Mouse (Mus musculus) forebrain, embryonic 10.5 days (tissue): ENCODE data around the gene Fbn1. TPM values are rescaled to one million over a fixed set of nuclear protein-coding genes. Genes with fewer than 3 reads are reported as not detected.

Experiments
- DNase-seq: peaks from one replicate; pipeline ENCODE4 v3.0.0-alpha.2; 2017; ENCODE audit warnings: low spot score; ENCODE audit errors: extremely low spot score
- H3K27ac ChIP-seq: fragments of 300-500 bp; sonication (generic); 2 replicates; pipeline ENCODE4 v1.5.1; 2016; ENCODE audit warnings: mild to moderate bottlenecking
- H3K27me3 ChIP-seq: fragments of 300-500 bp; sonication (generic); 2 replicates; pipeline ENCODE4 v1.6.1; 2016; ENCODE audit warnings: mild to moderate bottlenecking; ENCODE audit not compliant: poor library complexity, severe bottlenecking
- H3K36me3 ChIP-seq: fragments of 300-500 bp; sonication (generic); replicated peaks from 2 replicates; pipeline ENCODE4 v1.6.1; 2016; ENCODE audit warnings: mild to moderate bottlenecking, moderate library complexity
- H3K4me1 ChIP-seq: fragments of 300-500 bp; sonication (generic); 2 replicates; pipeline ENCODE4 v1.6.1; 2016
- H3K4me3 ChIP-seq: fragments of 300-500 bp; sonication (generic); 2 replicates; pipeline ENCODE4 v1.5.1; 2016; ENCODE audit warnings: mild to moderate bottlenecking, moderate library complexity
- H3K9me3 ChIP-seq: fragments of 300-500 bp; sonication (generic); 2 replicates; pipeline ENCODE4 v1.6.1; 2016; ENCODE audit warnings: mild to moderate bottlenecking, moderate library complexity
- WGBS: fragments of 180-500 bp; shearing (Covaris S2); methylation state at CpG from one replicate; pipeline ENCODE4 v1.1.7; 2016; 5-methylcytosine and 5-hydroxymethylcytosine counted together
- polyA plus RNA-seq: library from polyadenylated mRNA; unstranded; fragments of >200 nt; fragmentation: Nextera tagmentation; extraction: Ambion mirVana; gene quantifications from 2 replicates; pipeline ENCODE4 v1.2.1, GENCODE M21; 2016

Gene Fbn1
- polyA plus RNA-seq, 1 experiment from 2014 or later: 5.2 TPM

DNA sequence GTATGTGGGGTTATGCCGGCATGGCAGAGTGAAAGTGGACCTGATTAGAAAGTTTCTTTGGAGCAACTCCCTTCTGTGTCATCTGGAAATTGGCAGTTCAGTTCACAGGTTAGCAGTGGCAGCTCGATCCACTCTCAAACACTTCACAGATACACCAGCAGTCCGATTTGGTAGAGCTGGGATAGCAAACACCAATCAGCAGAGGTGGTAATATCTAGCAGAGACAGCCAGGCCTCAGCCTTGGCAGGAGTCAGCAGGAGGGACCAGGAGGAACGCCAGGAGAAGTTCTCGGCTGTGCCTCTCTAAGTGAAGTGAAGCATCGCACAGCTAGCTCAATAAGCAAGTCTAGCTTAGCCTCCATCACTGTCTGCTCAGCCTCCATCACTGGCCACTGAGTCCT, 74.3 kb downstream of the Fbn1 start:
- H3K4me3 ChIP-seq: no peak overlapping the region
- no peaks in the 10 kb centered on the region for H3K9me3 ChIP-seq
- peaks cover 15% of the 10 kb centered on the region for H3K4me1 ChIP-seq
- no peak overlapping the region for H3K27ac ChIP-seq
- H3K36me3 ChIP-seq: no peaks in the 10 kb centered on the region
- H3K27me3 ChIP-seq: no peaks in the 10 kb centered on the region
- no peak for DNase-seq
- WGBS: 95% methylated on average over 6 of the region's 6 CpGs

DNA sequence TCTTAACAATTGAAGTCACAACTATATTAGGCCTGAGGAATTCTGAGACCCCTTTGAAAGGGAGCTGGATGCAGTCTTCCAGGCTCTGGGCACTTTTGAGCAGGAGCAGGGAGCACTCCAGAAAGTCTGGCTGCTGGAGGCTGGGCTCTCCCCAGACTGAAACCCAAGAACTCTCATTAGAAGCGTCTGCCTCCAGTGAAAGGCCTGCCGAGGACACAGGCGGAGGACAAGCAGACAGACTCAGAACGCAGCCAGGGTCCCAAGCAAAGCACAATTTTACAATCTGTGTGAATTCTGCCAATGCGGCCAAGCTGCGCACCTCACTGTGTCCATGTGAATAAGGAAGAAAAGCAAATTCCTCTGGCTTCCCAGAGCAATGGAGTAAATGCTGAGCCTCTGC, 76.3 kb downstream of the Fbn1 start:
- Histone ChIP-seq H3K4me3 (no peak overlapping the region), H3K27ac (peak overlapping the region; percentile 4; the same call in 1 of the 2 replicates), H3K9me3 (no peaks in the 10 kb centered on the region), H3K36me3 (no peaks in the 10 kb centered on the region), H3K27me3 (no peaks in the 10 kb centered on the region), H3K4me1 (peaks cover 30% of the 10 kb centered on the region)
- no peak for DNase-seq
- 65% methylated on average over 6 of the region's 6 CpGs for WGBS

DNA sequence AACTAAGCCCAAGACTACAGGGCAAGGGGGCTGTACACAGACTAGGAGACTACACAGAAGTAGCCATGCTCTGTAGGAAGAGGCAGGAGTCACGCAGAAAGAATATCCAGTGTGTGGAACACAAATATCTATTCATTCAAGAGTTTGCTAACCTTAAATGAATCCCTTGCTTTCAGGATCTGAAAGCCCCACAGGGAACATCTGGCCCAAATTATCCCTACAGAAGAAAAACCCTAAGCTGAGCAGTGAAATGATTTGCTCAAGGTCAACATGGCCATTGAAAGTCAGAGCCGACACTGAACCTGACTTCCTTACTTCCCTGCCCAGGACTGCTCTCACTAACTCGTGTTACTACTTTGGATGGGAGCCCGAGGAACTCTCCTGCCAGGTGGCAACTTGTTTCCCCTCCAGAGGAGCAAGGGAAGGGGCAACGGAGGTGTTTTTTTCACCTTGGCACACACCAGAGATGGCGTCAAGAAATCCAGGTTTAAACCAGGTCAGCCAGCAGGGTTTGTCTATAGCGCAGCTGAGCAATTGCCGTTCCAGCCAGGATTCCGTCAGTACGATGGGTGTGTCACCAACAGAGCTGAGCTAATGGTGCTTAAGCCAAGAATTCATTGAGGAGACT, 78.9 kb downstream of the Fbn1 start:
- 79% methylated on average over 10 of the region's 10 CpGs for WGBS
- Histone ChIP-seq H3K36me3 (no peaks in the 10 kb centered on the region), H3K4me1 (peaks cover 25% of the 10 kb centered on the region), H3K27ac (no peak overlapping the region), H3K27me3 (no peaks in the 10 kb centered on the region), H3K4me3 (no peak overlapping the region), H3K9me3 (no peaks in the 10 kb centered on the region)
- no peak for DNase-seq

DNA sequence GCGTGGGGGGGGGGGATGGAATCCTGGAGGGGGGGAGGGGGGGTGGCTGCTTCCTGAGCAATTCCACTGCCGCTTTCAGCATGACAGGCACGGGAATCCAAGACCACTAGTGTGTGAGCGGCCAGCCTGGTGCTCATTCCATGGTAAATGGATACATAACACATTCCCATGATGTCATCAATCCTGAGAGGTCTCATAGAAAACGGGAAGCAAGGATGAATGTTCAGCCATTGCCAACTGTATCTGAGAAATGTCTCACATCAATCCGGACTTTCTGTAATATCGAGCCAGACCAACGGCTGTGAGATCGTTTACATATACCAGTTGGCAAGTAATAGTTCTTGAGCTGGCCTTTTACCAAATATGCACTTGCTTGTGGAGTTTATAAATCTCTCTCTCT, 87.2 kb downstream of the Fbn1 start:
- Histone ChIP-seq H3K36me3 (no peaks in the 10 kb centered on the region), H3K27ac (no peak overlapping the region), H3K9me3 (no peaks in the 10 kb centered on the region), H3K27me3 (no peaks in the 10 kb centered on the region), H3K4me1 (no peaks in the 10 kb centered on the region), H3K4me3 (no peak overlapping the region)
- 88% methylated on average over 9 of the region's 9 CpGs for WGBS
- DNase-seq: no peak

DNA sequence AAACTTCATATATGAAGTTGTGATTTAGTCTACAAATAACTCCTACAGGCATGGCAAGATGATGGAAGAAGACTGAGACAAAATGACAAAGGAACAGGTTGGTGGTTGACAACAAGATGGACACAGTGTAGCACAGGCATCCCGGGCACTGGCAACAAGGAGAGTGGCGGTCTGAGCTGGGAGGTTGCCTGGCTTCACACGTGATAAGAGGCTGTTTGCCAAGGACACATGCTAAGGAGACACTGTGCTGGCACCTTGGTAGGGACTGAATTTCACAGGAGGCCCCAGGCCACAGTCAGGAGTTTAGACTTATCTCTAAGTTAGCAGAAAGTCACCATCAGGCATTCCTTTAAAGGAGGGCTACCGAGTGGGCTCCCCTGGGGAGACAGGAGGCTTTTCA, 88.1 kb downstream of the Fbn1 start:
- DNase-seq: no peak
- H3K9me3 ChIP-seq: no peaks in the 10 kb centered on the region
- no peak overlapping the region for H3K4me3 ChIP-seq
- H3K27me3 ChIP-seq: no peaks in the 10 kb centered on the region
- H3K36me3 ChIP-seq: no peaks in the 10 kb centered on the region
- H3K4me1 ChIP-seq: no peaks in the 10 kb centered on the region
- H3K27ac ChIP-seq: no peak overlapping the region
- 86% methylated on average over 4 of the region's 4 CpGs for WGBS

DNA sequence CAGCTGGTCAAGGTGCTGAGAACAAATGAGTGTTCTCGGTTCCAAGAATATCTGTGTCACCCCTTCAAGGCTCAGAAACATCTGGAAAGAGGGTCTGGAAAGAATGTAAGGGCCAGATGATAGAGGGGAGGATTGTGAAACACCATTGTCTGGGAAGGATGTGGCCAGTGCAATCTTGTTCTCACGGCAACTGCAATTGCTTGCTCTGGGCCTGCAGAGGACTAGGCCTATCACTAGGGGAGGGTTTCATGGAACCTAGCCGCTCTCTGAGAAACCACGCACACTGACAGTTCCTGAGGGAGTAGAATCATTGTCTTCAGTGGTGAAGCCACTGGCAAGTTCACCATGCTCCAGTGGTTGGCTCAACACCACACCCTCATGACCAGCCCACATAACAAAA, 89.2 kb downstream of the Fbn1 start:
- no peaks in the 10 kb centered on the region for H3K27me3 ChIP-seq
- WGBS: 87% methylated on average over 4 of the region's 4 CpGs
- H3K4me1 ChIP-seq: no peaks in the 10 kb centered on the region
- DNase-seq: no peak
- H3K4me3 ChIP-seq: no peak overlapping the region
- H3K9me3 ChIP-seq: no peaks in the 10 kb centered on the region
- H3K36me3 ChIP-seq: no peaks in the 10 kb centered on the region
- no peak overlapping the region for H3K27ac ChIP-seq

DNA sequence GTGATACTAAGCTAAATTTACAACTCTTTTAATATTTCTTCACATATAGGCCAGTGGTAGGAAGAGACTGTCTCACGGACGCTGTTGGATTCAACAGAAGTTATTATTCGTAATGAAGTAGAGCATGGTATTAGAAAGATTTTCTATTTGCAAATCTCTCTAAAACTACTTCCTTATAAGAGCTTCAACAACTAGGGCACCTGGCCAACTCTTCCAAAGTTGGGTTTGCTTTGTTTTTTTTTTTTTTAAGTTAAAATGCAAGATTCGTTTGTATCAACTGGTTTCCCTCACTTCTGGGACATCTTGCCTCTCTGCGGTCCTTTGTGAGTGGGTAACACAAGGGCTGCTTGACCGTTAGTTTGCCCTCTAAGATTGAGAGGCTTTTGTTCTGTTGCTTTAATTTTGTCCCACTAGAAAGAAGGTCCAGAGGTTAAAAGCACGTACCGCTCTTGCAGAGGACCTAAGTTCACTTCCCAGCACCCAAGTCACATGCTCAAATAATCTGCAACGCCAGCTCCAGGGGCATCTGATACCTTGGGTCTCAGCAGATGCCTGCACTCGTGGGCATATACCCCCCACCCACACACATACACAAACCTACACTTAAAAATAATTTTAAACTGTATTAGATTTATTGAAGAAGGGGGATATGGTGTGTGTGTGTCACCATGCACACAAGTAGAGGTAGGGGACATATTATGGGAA, 91.1 kb downstream of the Fbn1 start:
- WGBS: 81% methylated on average over 10 of the region's 10 CpGs
- H3K9me3 ChIP-seq: no peaks in the 10 kb centered on the region

DNA sequence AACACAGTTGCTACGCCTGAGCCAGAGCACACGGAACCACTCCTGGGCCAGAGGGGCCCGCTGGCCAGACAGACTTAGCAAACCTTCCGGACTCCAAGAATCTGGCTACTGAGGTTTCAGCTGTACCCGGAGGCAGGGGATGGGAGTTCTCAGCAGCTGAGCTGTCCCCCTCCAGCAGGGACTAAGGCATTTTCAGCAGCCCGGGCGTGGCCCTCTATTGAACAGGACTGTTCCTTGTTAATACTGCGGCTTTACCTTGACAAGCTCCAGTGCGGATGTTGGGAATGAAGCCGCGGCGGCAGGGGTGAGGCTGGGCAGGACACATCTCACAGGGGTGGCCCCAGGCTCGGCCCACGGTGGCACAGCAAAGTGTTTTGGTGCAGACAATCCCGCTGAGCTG, 95.4 kb downstream of the Fbn1 start:
- H3K9me3 ChIP-seq: no peaks in the 10 kb centered on the region
- no peaks in the 10 kb centered on the region for H3K27me3 ChIP-seq
- no peak overlapping the region for H3K27ac ChIP-seq
- DNase-seq: no peak
- peaks cover 12% of the 10 kb centered on the region for H3K36me3 ChIP-seq
- H3K4me1 ChIP-seq: no peaks in the 10 kb centered on the region
- 91% methylated on average over 15 of the region's 15 CpGs for whole genome bisulfite sequencing
- no peak overlapping the region for H3K4me3 ChIP-seq

More for the DNA sequence above, 91.1 kb downstream of the Fbn1 start:
- H3K36me3 ChIP-seq: peaks cover 9% of the 10 kb centered on the region
- DNase-seq: no peak
- H3K4me1 ChIP-seq: no peaks in the 10 kb centered on the region
- no peak overlapping the region for H3K4me3 ChIP-seq
- H3K27me3 ChIP-seq: no peaks in the 10 kb centered on the region
- no peak overlapping the region for H3K27ac ChIP-seq

DNA sequence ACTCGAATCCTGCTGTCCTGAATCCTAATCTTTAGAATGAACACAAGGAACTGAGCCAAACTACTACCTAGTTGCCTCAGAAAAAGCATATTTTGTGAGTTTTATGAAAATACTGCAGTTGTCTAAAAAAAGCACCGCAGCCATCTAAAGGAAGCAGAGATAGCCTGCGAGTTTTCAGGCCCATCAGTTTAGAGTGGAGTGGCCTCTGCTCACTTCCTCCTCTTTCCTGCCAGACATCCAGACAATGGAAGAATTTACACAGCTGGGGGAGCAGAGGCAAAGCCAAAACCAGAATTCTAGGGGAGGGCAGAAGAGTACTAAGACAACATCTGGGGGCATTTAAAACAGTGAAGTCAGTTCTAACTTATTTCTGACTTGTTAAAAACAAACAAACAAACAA, 96.0 kb downstream of the Fbn1 start:
- H3K36me3 ChIP-seq: peaks cover 12% of the 10 kb centered on the region
- no peaks in the 10 kb centered on the region for H3K4me1 ChIP-seq
- no peaks in the 10 kb centered on the region for H3K27me3 ChIP-seq
- 88% methylated on average over 3 of the region's 3 CpGs for WGBS
- H3K27ac ChIP-seq: no peak overlapping the region
- no peaks in the 10 kb centered on the region for H3K9me3 ChIP-seq
- H3K4me3 ChIP-seq: no peak overlapping the region
- DNase-seq: no peak

DNA sequence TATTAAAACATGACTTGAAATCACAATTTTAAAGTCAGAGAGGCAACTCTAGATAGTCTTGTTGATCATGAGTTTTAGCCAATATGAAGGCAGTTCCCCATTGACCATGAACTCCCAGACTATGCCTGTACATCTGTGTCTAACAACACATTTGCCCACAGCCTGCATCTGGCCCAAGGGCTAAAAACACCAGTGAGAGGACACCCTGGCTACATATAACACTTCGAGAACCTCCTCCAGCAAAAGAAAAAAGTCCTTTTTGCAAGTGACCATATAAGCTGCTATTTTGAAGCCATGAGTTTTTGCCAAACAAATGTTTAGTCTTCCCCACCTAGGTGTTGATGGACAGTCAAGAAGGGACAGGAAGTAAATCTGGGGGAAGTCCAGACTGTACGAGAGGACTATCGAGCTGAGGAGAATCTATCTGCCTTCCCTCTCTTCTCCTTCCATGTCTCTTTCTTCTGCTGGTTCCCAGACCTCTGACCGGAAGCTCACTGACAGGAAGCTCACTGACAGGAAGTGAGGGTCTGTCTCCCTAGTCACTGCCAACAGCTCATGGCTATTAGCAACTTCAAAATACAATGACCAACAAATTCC, 103.2 kb downstream of the Fbn1 start:
- no peak overlapping the region for H3K4me3 ChIP-seq
- no peaks in the 10 kb centered on the region for H3K9me3 ChIP-seq
- H3K4me1 ChIP-seq: no peaks in the 10 kb centered on the region
- H3K27ac ChIP-seq: no peak overlapping the region
- no peaks in the 10 kb centered on the region for H3K27me3 ChIP-seq
- no peak for DNase-seq
- 94% methylated on average over 4 of the region's 4 CpGs for WGBS
- H3K36me3 ChIP-seq: no peaks in the 10 kb centered on the region

DNA sequence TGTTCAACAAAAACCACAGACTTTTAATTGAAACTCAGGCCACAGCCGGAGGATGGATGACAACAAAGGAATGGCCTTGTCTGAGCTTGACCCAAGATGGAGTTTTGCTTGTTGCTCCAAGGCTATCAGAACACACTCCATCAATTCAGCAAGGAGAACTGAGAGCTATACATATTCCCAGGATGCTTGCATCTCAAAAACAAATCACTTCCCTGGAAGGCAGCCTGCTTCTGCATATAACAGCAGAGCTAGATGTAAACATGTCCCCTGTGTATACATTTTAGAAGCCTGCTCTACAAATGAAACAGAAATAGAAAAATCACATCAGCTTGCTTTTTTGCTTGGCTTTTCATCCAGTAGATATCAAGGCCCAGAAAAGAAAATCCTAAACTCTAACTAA, 105.5 kb downstream of the Fbn1 start:
- H3K27ac ChIP-seq: no peak overlapping the region
- H3K4me1 ChIP-seq: no peaks in the 10 kb centered on the region
- H3K36me3 ChIP-seq: no peaks in the 10 kb centered on the region
- no peaks in the 10 kb centered on the region for H3K9me3 ChIP-seq
- no peak overlapping the region for H3K4me3 ChIP-seq
- H3K27me3 ChIP-seq: no peaks in the 10 kb centered on the region
- DNase-seq: no peak
- 93% methylated on average over 1 of the region's 1 CpGs for WGBS

DNA sequence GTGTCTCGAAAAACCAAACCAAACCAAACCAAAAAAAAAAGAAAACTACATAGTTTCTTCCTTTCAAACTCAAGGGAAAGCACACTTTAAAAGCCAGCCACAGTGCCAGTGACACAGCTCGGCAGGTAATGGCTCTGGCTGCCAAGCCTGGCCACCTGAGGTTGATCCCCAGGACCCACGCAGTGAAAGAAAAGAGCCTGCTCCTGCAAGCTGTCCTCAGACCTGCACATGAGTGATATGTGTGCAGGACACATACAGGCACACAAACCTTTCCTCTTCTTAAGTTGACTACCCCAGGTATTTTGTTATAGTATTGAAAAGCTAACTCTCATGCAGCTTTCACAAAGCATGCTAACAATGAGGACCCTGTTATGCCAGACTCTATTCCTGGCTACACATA, 107.7 kb downstream of the Fbn1 start:
- 92% methylated on average over 3 of the region's 3 CpGs for WGBS
- H3K9me3 ChIP-seq: no peaks in the 10 kb centered on the region
- no peaks in the 10 kb centered on the region for H3K4me1 ChIP-seq
- H3K36me3 ChIP-seq: peaks cover 6% of the 10 kb centered on the region
- no peak for DNase-seq
- H3K27me3 ChIP-seq: no peaks in the 10 kb centered on the region
- no peak overlapping the region for H3K27ac ChIP-seq
- H3K4me3 ChIP-seq: no peak overlapping the region

DNA sequence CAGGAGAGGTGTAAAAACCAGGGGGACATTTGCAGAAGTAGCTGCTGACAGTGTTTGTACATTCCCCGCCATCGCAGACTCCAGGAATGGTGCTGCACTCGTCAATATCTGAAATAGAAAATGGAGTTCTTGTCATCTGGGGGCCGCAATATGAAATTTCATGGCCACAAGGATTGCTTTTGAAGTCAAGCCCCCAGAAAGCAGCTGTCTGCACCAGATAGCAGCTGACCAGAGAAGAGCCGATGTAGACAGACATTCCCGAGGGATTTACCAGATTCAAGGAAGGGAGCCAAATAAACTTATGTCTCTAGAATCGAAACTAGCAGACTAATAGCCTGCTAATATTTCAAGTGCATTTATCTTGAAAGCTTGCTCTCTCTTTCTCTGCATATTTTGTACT, 110.0 kb downstream of the Fbn1 start:
- Histone ChIP-seq H3K27ac (no peak overlapping the region), H3K27me3 (no peaks in the 10 kb centered on the region), H3K36me3 (peaks cover 6% of the 10 kb centered on the region), H3K4me1 (no peaks in the 10 kb centered on the region), H3K9me3 (no peaks in the 10 kb centered on the region), H3K4me3 (no peak overlapping the region)
- 89% methylated on average over 7 of the region's 7 CpGs for WGBS
- DNase-seq: no peak
